Mouse (Mus musculus) liver (tissue): ENCODE data around the gene Ccpg1.

Experiments used
- DNase-seq: peaks from one replicate; pipeline ENCODE4 v3.0.0-alpha.2; 2020; ENCODE audit warnings: mixed read lengths

Ccpg1 gene

DNA sequence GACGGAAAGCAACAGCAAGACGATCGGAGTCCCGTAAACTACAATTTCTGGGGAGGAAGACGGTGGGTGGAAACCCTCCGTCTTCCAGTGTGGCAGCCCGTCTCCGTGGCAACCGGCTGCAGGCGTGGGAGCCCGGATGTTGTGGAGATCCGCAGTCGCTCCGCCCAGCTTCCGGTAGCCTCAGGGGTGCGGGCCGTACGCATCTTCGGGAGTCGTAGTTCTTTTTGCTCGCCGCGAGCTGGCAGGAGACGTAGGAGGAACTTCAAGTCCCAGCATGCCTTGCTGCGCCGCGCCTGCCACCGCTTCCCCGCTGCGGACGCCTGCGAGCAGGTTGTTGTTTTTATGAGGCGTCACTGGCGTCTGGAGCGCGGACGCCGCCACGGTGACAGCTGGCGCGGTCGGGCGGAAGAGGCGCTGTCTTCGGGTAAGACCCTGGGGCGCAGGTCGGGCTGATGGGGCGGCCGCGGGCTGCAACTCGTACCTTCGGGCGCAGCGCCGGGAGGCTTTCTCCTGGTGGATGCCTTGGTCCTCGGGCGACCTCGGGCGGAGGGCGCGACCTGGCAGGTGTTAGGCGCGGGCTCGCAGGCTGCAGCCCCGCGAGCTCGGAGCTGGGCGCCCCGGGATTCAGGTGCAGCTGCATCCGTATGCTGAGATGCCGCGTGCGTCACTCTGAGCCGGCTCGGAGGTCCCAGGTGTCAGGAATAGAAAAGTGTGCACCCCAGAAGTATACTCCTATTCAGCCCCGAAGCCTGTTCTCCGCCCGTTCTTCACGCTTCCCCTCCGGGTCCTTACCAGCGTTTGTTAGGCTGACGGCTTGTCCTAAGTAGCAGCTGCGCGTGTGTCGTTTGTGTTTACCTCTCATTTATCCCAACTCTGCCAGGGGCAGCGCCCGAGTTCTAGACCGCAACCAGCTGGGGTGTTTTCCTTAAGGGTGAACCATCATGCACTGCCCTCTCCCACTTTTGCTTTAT lies at the start of gene Ccpg1, which contains the start of gene Ccpg1os:
Gene Ccpg1 (plus strand): TSS at position 180 of the 971 bp plus-strand sequence.
Gene Ccpg1os (minus strand): TSS at position 133 of the 971 bp plus-strand sequence.
- DNase-seq = peak; percentile 95

DNA sequence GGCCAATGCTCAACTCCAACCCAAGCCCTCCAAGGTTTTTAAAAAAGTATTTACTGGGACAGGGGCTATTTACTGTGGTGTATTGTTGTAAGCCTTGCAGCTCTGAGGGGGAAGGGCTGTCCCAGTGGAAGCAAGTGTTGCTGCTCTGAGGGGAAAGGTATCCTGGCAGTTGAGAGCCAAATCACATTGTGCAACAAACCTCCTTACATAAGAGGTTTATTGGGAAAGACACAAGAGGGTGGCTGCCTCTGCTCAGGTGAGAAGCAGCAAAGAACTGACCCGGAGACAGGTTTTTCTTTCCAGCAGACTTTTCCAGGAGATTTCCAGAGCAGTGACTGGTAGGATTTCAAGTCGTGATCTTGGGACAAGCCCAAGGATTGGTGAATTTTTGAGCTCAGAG lies 48.9 kb upstream of the Ccpg1 start:
- no peak for DNase-seq

- no peak for DNase-seq
These were observed 41.8 kb upstream of the Ccpg1 start for GRCm38 (mm10) chr9:72943424-72943823.

DNA sequence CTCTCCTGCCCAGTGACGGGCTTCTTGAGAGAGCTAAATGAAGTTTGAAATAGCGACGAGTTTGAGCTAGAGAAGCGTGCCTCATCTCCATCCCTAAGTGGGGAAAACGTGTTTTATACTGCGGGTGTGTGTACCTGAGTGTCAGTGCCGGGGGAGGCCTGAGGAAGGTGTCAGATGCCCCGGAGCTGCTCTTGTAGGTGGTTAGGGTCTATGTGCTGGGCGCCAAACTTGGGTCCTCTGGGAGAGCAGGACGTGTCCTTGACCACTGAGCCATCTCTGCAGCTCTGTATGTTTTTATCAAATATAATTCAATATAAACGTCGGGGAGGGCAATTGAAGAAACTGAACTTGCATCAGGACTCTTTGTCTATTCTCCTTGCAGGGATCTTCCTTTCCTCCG lies 40.9 kb upstream of the Ccpg1 start:
- no peak for DNase-seq

DNA sequence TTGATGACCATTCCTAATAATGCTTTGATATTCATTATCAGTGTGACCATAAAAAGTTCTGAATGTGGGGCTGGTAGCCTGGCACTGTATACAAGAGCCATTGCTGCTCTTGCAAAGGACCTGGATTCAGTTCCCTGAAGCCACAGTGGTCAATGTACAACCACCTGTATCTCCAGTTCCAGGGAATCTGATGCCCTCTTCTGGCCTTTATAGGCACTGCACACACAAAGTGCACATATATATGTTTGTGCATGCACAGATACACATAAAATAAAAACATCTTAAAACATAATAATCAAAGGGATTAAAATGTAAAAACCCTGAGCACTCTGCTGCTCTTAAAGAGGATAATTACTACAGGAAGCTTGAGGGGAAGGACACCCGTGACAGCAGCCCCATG lies 38.2 kb upstream of the Ccpg1 start:
- no peak for DNase-seq

DNA sequence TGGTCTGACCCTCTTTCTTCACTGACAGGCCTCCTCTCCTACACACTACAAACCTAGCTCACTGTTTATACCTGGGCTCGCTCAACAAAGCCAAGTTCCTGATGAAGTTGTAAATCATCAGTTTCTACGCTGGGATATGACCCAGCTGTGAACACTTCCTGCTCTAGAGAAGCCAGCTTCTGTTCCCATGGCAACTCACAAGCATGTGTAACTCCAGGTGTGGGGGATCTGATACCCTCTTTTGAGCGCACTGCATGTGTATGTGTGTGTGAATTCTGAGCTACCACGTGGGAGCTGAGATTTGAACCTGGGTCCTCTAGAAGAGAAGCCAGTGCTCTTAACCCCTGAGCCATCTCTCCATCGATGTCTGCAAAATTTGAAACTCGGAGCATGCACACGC lies 35.7 kb upstream of the Ccpg1 start:
- no peak for DNase-seq

GRCm38 (mm10) chr9:72954746-72955145 lies 30.5 kb upstream of the Ccpg1 start:
- DNase-seq = peak; percentile 31

GRCm38 (mm10) chr9:72955546-72955945 lies 29.7 kb upstream of the Ccpg1 start:
- DNase-seq = peak; percentile 44

DNA sequence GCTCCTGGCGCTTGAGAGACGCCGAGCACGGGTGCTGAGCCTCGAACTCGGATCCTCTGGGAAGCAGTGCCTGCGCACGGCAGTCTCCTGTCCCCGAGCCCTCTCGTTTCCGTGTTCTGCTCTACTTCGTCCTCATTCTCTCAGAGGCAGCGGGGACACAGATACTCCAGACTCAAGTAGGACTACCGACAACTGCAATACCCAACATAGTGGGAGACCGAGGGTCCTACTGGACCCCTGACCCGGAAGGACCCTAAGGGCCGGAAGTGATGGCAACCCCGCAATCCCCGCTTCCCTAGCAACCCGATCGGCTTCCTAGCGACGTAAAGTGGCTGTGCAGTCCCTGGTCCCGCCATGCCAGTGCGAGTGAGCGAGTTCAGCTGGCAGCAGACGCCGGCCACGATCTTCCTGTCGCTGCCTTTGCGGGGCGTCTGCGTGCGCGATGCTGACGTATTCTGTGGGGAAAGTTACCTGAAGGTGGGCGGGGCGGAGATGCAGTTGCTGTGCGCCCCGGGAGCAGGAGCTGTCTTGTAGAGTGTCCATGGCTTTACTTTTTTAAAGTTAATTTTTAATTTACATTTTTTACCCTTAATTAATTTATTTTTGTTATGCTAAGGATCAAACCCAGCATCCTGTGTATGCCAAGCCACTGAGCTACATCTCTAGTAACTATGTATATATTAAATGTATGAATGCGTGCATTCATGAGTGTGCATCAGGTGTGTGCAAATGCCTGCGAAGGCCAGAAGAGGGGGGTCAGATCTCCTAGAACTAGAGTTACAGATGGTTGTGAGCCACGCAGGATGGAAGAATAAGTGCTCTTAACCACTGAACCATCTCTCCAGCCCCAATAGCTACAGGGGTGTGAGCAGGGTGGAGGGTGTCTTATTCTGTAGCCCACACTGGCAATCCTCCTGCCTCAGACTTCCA lies 26.4 kb upstream of the Ccpg1 start, which contains the start of the genes Dyx1c1 and Gm44503:
Gene Dyx1c1 (plus strand): TSS at position 265 of the 930 bp plus-strand sequence.
Gene Gm44503 (plus strand): TSS at position 332 of the 930 bp plus-strand sequence.
- DNase-seq = peak; percentile 64

DNA sequence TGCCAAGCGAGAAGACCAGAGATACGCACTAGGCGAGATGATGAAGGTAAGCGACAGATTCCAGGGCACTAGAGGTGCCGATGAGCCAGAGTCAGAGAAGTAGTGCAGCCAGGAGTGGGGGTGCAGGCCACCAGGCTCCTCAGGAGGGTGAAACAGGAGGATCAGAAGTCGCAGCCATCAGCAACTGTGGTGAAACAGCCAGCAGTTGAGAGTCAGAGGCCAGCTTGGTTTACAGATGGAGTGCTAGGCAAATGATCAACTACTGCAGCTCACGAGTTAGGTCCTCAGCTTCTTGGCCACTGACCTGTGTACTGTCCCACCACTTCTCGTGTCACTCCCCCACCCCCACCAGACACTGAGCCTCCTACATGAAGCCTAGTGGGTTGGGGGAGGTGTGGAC lies 23.9 kb upstream of the Ccpg1 start:
- DNase-seq = no peak

DNA sequence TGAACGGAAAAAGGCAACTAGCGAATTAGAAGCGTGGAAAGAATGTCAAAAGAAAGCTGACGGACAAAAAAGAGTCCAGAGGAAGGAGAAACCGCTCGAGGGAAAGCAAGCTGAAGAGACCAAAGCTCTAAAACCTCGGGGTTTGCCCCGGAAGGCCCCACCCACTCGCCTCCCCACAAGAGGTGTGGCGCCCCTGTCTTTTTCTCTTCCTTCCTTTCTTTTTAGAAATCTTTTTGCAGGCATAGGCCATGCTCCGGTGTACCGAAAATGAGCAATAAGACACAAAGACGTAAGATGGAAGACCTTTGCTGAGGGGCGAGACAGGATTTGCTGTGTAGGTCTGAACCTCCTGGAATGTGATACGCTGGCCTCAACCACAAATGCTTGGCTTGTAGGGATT lies 23.3 kb upstream of the Ccpg1 start:
- DNase-seq = no peak

DNA sequence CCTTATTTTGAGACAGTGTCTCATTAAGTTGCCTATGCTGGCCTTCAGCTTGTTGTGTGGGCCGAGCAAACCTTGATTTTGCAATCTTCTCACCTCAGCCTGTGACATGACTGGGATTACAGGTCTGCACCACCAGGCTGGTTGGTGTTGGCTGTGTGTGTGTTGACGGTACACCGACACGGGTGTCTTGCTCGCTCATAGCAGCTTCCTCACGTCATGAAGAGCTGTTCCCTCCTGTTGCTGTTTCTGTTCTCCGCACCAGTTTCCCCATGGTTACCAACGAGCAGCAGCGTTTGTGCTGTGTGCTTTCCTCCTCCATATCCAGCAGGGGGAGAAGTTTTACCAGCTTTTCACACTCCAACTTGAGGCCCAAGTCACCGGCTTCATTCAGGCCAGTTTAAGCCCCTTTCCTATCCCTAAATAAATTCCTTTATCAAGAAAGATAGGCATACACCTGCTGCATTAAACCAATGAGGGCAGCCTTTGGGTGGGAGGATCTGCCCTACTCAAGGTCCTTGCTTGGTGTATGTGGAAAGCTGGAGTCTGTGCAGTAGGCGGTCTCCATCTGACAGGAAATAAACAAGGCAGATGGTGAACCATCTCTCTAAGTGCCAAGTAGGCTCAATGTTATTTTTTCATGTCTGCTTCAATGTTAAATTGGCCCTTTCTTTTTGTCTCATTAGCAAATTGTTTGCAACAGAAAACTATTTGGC lies 16.7 kb upstream of the Ccpg1 start:
- peak; percentile 22 for DNase-seq

DNA sequence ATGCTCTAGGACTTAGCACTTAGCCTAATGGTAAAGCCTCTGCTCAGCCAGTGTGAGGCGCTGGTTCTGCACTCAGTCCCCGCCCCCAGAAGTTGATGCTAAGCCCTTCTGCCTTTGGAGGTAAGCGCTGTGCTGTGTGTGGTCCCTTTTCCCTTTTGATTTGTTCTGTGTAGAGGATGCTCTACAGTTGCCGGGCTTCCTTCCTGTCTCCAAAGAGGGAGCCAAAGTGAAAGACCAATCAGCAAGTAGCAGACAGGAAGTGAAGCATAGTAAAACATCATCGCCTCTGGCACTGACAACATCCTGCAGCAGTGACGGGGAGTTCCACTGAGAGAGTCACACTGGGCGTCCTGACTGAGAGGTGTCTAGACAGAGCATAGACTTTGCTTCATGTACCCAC lies 15.4 kb upstream of the Ccpg1 start:
- DNase-seq = no peak

DNA sequence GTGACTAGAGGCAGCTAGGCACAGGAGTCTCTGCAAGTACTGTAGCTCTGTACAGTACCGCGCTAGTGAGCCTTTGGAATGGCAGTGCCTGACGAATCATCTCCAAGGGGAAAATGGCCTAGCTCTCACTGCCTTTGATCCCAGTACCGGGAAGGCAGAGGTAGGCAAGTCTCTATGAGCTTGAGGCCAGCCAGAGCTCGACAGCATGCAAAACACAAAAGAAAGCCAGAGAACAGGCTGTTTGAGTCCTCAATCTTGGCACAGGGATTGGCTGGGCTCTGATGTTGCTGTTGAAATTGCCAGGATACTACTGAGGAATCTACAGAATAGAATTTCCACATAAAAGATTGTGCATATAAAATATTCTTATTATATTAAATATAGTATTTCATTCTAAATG lies 12.8 kb upstream of the Ccpg1 start:
- DNase-seq = no peak

DNA sequence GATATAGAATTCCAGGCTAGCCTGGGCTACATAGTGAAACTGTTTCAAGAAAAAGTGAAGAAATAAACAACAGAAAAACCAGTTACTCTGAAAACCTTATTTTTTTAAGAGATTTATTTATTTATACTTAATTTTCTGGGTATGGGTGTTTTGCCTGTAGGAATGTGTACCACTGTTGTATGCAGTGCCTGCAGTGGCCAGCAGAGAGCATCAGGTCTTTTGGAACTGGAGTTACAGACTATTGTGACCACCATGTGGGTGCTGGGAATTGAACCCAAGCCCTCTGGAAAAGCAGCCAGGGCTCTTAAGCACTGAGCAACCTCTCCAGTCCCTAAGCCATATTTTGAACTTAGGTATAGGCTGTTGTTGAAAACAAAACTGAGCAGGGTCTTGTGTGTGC lies 12.2 kb upstream of the Ccpg1 start:
- no peak for DNase-seq

GRCm38 (mm10) chr9:72974734-72975133 lies 10.5 kb upstream of the Ccpg1 start:
- DNase-seq = no peak

DNA sequence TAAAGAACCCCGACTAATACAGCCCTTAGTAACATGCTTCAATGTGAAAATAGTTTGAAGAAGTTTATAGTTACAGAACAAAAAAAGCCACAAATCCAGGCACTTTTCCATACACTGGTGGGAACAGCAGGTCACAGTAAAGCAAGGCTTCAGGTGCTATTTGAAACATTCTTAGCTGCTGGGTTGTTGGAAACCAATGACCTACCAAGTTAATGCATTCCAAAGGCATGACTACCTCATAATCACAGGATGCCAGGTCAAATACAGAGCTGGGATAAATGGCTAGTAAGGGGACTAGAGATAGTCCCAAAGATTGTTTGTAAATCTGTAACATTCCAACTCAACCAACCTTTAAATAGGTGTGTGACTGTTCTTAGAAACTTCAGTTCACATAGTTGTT lies 10.0 kb upstream of the Ccpg1 start:
- no peak for DNase-seq

DNA sequence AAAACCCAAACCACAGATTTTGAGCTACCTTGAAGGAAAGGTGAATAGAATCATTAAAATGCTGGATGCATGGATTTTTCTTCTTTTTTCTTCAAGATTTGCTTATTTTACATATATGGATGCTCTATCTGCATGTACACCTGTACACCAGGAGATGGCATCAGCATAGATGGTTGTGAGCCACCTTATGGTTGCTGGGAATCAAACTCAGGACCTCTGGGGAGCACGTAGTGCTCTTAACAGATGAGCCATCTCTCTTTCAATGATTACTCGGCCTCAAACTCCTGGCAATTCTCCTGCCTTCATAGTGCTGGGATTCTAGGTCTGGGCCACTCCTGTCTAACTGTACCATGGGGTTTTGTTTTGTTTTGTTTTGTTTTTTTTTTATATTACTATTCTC lies 2.2 kb upstream of the Ccpg1 start:
- no peak for DNase-seq

- no peak for DNase-seq
These were observed 2.5 kb downstream of the Ccpg1 start for GRCm38 (mm10) chr9:72987703-72988102.

- DNase-seq = no peak
These were observed 3.5 kb downstream of the Ccpg1 start for GRCm38 (mm10) chr9:72988706-72989105.

- DNase-seq = no peak
These were observed 6.2 kb downstream of the Ccpg1 start for GRCm38 (mm10) chr9:72991420-72991819.

DNA sequence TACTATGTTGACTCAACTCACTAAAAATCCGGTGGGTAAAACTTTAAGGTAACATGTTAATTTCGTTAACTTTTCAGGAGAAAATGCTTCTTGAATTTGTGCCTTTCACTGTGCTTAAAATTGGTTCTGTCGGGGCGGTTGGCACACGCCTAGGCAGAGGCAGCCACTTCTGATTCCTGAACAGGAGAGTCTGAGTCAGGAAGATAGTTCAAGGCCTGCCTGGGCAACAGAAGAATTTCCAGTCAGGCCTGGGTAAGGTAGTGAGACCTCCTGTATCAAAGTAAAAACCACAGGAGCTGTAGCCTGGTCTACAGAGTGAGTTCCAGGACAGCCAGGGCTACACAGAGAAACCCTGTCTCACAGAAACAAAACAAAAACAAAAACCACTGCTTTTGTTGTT lies 7.3 kb downstream of the Ccpg1 start:
- DNase-seq = no peak

DNA sequence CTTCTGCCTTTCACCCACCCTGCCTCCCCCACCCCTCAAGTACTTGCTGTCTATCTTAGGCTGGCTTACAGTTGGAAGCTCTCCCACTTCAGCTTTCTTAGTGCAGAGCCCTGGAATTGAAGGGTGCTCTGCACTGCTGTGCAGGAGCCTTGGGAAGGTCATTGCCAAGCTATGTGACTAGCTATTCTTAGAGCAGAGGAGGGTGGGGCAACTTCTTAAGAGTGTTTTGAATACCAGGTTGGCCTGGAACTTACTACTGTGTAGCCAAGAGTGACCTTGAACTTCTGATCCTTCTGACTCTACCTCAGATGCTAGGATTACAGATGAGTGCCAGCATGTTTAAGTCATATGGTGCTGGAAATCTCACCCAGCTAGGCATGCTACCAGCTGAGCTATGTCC lies 10.9 kb downstream of the Ccpg1 start:
- DNase-seq = no peak
